Mouse (Mus musculus): ENCODE data around the gene Clec2h.
"Not testable (repeated sequence)": the region's sequence is repeated elsewhere in the genome, so short reads cannot be mapped to it uniquely, and the experiment has no call there.

Clec2h gene

GRCm38 (mm10) chr6:128662206-128662605 is at the start of gene Clec2h:
Gene Clec2h, plus strand, starts transcription at chr6:128662385.
- DNase-seq: peak; percentile 39 to 49

GRCm38 (mm10) chr6:128622733-128623132 is 39.5 kb upstream of the Clec2h start:
- no peak for DNase-seq

GRCm38 (mm10) chr6:128623433-128623832 is 38.8 kb upstream of the Clec2h start, which contains the start of gene Klrb1a:
Gene Klrb1a, minus strand, starts transcription at chr6:128623533.
- not testable (repeated sequence) for DNase-seq

DNA sequence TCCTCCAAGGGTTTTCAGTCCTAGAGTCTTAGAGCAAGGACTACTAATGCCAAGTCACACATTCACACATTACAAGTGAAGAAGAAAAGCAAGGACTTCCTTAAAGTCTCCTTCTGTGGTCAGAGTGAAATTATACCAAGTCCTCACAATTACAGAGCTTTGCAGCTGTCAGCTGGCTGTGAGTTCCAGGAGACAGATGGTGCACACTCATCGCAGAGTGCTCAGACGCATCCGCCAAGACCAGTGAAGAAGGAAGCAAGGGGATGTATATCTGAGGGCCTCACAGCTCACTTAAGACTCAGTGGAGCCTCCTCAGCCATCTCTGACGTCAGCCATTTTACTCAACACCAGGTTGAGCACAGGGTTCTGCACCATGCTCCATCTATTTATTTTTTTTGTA is 37.8 kb upstream of the Clec2h start:
- no peak for DNase-seq

GRCm38 (mm10) chr6:128625246-128625645 is 36.9 kb upstream of the Clec2h start:
- DNase-seq: peak in 1 of 2 experiments; percentile 18

DNA sequence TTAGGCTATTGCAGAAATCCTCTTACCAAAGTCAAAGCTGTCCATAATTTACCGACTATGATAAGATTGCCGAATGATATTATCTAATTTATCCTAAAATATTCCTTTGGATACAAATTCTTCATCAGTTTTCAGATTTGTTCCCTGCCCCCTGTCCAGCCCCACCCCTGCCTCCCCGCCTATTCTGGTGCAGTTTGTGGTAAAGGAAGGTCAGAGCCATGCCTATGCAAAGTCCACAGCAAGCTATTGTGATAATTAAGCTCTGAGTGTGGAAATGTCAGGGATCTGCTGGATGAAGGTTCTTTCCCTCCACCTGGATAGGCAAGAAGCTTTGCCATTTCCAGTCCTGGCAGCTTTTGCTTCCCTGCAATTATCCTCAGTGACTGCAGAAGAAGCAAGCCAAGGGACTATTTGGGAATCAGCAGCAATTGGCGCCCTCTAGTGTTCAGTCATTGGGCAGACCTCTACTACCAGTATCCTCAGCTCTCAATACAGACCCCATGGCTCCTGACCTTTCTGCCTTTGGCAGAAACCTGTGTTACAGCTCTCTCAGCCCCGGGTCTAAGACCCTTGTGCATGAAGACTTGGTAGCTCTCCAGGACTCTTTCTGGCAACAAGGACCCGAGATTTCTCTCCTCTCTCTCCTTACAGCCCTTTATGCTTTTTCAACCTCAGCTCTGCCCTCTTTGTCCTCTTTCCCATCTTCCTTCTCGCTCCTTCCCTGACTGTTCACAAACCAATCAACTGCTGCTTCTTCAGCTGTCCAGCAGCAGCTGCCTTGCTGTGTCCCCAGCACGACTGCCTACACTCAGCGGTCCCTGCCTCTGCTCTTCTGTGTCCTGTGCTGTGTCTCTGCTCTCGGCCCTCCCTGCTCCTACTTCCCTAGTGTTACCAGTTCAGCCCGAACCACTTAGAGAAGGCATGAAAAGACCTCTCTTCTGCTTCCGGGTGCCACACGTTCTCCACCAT is 32.1 kb upstream of the Clec2h start:
- peak; percentile 53 to 60 for DNase-seq

GRCm38 (mm10) chr6:128630912-128631905 is 31.0 kb upstream of the Clec2h start:
- DNase-seq: not testable (repeated sequence)

GRCm38 (mm10) chr6:128640673-128641072 is 21.5 kb upstream of the Clec2h start:
- no peak for DNase-seq

DNA sequence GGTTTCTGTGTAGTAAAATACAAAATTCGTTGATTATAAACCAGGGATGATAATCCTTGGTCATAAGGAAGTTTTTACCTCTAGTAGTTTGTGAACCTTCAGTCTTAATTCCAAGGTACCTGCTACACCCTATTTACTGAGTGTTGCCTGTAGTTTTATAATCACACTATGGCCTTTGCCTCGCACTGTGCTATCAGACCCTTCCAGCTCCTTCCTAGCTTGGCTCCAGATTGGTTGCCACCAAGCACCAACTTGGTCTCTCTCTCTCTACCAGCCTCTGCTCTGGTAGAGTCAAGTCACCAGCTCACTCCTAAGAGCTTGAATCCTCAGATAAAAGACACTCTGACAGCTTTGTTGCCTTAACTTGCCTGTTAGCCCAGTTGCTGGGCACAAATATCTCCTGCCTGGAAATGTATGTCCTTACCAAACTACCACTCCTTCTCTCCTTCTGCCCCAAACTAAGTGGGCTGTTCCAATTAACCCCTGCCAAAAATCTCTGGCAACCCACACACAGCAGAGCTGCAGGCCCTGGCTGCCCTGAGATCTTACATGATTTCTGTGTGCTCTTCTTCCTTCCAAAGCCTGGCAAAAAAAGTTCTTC is 21.0 kb upstream of the Clec2h start:
- DNase-seq: no peak

DNA sequence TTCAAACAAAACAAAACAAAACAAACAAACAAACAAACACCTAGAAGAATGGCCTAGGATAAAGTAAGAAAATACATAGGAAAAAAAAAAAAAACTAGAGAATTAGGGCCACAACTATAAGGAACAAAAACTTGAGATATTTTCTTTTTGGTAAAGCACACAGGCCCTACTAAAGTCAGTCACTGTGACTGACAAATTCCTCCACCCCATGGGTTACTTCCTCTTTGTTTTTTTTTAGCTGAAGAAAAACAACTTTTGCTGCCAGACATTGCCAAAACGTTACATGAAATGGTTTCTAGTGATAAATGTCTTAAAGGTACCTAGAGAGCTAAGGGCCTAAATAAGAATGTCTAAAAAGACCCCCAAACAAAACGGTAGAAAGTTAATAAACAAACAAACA is 18.2 kb upstream of the Clec2h start:
- DNase-seq: no peak

- DNase-seq: not testable (repeated sequence)
These were observed 17.5 kb upstream of the Clec2h start for GRCm38 (mm10) chr6:128644694-128645093.

- DNase-seq: not testable (repeated sequence)
These were observed 16.5 kb upstream of the Clec2h start for GRCm38 (mm10) chr6:128645708-128646107.

DNA sequence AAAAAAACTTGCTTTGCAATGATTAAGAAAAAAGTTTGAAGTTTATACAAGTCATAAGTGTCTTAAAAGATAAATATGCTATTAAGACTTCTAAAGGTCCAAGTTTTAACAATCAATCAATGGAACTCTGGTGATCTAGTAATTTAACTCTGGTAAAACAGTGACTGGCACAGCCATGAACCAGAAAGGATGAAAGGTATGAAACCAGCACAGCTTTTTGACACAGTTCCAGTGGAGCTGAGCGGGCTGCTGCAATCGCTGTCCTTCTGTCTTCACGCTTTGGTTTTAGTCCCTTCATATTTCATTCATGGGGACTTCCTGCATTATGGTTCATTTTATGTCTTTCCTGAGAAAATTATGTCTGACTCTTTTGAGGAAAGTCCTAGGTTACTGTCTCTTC is 12.5 kb upstream of the Clec2h start:
- DNase-seq: peak in 1 of 2 experiments; percentile 35

DNA sequence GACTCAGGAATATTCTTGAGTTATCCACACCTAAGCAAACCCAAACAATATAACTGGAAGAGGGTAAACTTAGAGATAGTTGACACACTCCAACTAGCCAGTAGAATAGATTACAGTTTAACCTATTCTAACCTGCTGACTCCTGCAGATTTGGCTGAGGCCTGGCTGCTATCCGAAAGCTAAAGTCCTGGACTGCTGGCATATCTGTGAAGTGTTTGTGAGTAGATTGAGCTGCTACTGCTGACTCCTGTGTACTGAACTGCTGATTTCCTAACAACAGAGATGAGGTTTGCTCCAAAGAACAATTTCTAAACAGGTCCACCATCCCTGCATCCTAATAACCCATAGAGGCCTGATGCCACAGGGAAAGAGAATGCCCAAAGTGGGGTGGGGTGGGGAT is 12.0 kb upstream of the Clec2h start:
- peak; percentile 61 to 83 for DNase-seq

- not testable (repeated sequence) for DNase-seq
These were observed 11.4 kb upstream of the Clec2h start for GRCm38 (mm10) chr6:128650827-128651226.

GRCm38 (mm10) chr6:128652938-128653337 is 9.2 kb upstream of the Clec2h start:
- no peak for DNase-seq

DNA sequence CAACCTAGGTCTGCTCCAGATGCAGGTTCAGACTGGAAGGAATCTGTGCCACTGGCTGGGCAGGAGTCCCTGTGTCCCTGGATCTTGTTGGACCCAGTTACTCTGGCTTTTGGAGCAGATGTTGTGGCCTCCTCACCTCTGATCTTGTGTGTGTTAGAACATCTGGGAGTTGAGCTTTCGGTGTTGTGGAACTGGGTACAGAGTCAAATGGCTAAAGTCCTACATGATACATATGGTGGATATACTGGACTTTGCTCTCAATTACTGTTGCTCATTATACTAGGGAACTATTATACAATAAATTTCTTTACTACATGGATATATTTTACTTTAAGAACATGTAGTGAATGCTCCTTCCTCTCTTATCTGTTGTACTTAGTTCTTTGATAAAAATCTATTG is 936 bp upstream of the Clec2h start:
- DNase-seq: no peak

- no peak for DNase-seq
These were observed 7.8 kb downstream of the Clec2h start for GRCm38 (mm10) chr6:128669936-128670335.

DNA sequence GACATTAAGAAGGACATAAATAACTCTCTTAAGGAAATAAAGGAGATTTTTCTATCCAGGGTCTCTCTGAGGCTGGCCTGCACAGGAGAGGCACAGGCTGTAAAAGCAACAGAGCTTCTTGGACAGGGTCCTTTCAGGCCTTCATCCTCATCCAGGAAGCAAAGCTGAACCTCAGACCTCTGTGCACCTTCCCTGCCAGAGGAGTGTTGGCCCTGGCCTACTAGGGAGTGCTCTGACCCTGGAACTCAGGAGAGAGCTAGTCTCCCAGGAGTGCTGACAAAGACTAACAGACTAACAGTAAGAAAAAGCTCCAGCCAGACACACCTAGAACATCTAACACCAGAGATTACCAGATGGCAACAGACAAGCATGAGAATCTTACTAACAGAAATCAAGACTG is 17.4 kb downstream of the Clec2h start:
- no peak for DNase-seq

- no peak for DNase-seq
These were observed 39.5 kb downstream of the Clec2h start for GRCm38 (mm10) chr6:128701691-128702090.

DNA sequence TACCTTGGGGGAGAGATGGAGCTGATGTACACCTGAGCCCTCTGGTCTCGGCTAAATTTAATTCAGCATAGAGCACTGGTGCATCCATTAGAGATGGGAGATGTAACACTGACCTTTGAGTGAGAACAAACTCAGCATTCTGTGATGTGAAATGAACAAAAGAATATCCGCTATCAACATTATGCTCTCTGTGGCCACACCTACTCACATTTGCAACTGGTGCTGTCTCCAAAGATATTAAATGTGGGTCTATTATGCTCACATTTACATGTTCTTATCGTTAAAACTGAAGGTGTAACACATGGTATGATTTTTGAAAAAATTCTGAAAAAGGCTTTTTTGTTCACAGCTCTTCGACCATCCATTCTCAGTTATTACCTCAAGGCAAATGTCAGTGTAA is 60.8 kb downstream of the Clec2h start, which contains the start of gene Klrb1:
Gene Klrb1, minus strand, starts transcription at position 101 of the 400 bp plus-strand sequence.
- DNase-seq: no peak
